Mouse (Mus musculus) forebrain, embryonic 12.5 days (tissue): ENCODE results near the gene Spns2. TPM values are rescaled to one million over a fixed set of nuclear protein-coding genes. Genes with fewer than 3 reads are reported as not detected.

ENCODE experiments used
- ATAC-seq: fragments of 200-750 bp; cut with Nextera tagmentation; 2 replicates; pipeline ENCODE4 v1.8.0; 2017; ENCODE audit warnings: moderate TSS enrichment; ENCODE audit not compliant: low FRiP score
- H3K27ac ChIP-seq: fragments of 300-500 bp; sonication (generic); 2 replicates; pipeline ENCODE4 v1.5.1; 2016; ENCODE audit warnings: mild to moderate bottlenecking
- H3K27me3 ChIP-seq: fragments of 300-500 bp; sonication (generic); 2 replicates; pipeline ENCODE4 v1.6.1; 2016; ENCODE audit warnings: mild to moderate bottlenecking
- H3K36me3 ChIP-seq: fragments of 300-500 bp; sonication (generic); replicated peaks from 2 replicates; pipeline ENCODE4 v1.6.1; 2016; ENCODE audit warnings: mild to moderate bottlenecking
- H3K4me1 ChIP-seq: fragments of 300-500 bp; sonication (generic); 2 replicates; pipeline ENCODE4 v1.6.1; 2016
- H3K4me2 ChIP-seq: fragments of 300-500 bp; sonication (generic); 2 replicates; pipeline ENCODE4 v1.6.1; 2016; ENCODE audit warnings: mild to moderate bottlenecking, moderate library complexity
- H3K4me3 ChIP-seq: fragments of 300-500 bp; sonication (generic); replicated peaks from 2 replicates; pipeline ENCODE4 v1.5.1; 2016; ENCODE audit warnings: mild to moderate bottlenecking
- H3K9ac ChIP-seq: fragments of 300-500 bp; sonication (generic); 2 replicates; pipeline ENCODE4 v1.6.1; 2016; ENCODE audit warnings: mild to moderate bottlenecking
- H3K9me3 ChIP-seq: fragments of 300-500 bp; sonication (generic); 2 replicates; pipeline ENCODE4 v1.6.1; 2016
- WGBS: fragments of 180-500 bp; shearing (Covaris S2); methylation state at CpG from one replicate; pipeline ENCODE4 v1.1.7; 2016; 5-methylcytosine and 5-hydroxymethylcytosine counted together
- polyA plus RNA-seq: library from polyadenylated mRNA; unstranded; fragments of >200 nt; fragmentation: Nextera tagmentation; extraction: Ambion mirVana; gene quantifications from 2 replicates; pipeline ENCODE4 v1.2.1, GENCODE M21; 2016

Gene Spns2
- polyA plus RNA-seq, 1 experiment from 2014 or later: 5.4 TPM

DNA sequence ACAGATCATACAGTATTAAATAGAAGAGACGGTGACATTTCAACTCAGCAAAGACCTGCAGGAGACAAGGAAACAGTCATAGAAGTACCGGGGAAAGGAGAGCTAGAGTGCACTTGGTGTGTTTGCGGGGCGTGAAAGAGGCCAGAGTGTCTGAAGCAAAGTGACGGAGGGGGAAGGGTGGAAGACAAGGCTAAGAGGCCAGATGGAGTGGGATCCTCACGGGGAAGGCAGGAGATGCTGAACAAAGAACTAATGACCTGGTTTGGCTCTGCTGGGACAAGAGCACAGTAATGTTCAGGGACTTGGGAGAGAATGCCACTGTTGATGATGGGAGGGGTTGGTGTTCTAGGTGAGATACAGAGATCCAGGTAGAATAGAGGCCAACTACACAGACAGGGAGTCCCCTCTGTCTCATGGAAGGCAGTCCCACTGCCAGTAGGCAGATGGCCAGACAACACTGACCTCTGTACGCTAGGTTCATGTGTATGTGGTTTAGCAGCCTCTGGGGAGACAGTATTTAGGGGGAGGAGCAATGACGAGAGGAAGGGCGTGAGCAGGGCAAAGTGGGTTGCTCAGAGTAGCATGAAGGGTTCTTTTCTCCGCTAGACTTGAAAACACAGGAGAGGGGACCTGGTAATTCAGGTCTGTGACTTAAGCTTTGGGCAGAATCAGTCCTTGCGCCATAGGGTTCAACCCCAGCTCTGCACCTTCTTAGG lies 23.6 kb downstream of the Spns2 start:
- H3K4me1 ChIP-seq: peaks cover 21% of the 10 kb centered on the region
- no peak overlapping the region for H3K4me3 ChIP-seq
- no peak overlapping the region for H3K27ac ChIP-seq
- H3K36me3 ChIP-seq: no peaks in the 10 kb centered on the region
- H3K9me3 ChIP-seq: no peaks in the 10 kb centered on the region
- no peak overlapping the region for H3K4me2 ChIP-seq
- ATAC-seq: no peak
- H3K27me3 ChIP-seq: no peaks in the 10 kb centered on the region
- 81% methylated on average over 11 of the region's 11 CpGs for WGBS
- no peak overlapping the region for H3K9ac ChIP-seq

- no peaks in the 10 kb centered on the region for H3K9me3 ChIP-seq
- H3K4me3 ChIP-seq: no peak overlapping the region
- no peaks in the 10 kb centered on the region for H3K36me3 ChIP-seq
- H3K4me2 ChIP-seq: no peak overlapping the region
- 0 out of 2 replicates have a peak overlapping the region, but pooled peaks have one; percentile 4 for H3K9ac ChIP-seq
- peaks cover 21% of the 10 kb centered on the region for H3K4me1 ChIP-seq
- no peaks in the 10 kb centered on the region for H3K27me3 ChIP-seq
- H3K27ac ChIP-seq: 0 out of 2 replicates have a peak overlapping the region, but pooled peaks have one; percentile 42
- 37% methylated on average over 3 of the region's 3 CpGs for WGBS
- ATAC-seq: no peak
Measured at GRCm38 (mm10) chr11:72464821-72465220, 24.9 kb downstream of the Spns2 start.

GRCm38 (mm10) chr11:72461500-72461981 lies 28.2 kb downstream of the Spns2 start:
- Histone ChIP-seq H3K4me2 (no peak overlapping the region), H3K9ac (no peak overlapping the region), H3K36me3 (peaks cover 6% of the 10 kb centered on the region), H3K4me1 (peaks cover 11% of the 10 kb centered on the region), H3K27me3 (no peaks in the 10 kb centered on the region), H3K9me3 (no peaks in the 10 kb centered on the region), H3K4me3 (no peak overlapping the region), H3K27ac (no peak overlapping the region)
- WGBS: 67% methylated on average over 5 of the region's 5 CpGs
- no peak for ATAC-seq

GRCm38 (mm10) chr11:72458502-72458901 lies 31.2 kb downstream of the Spns2 start:
- Histone ChIP-seq H3K9me3 (no peaks in the 10 kb centered on the region), H3K27ac (no peak overlapping the region), H3K4me2 (no peak overlapping the region), H3K27me3 (no peaks in the 10 kb centered on the region), H3K36me3 (peaks cover 16% of the 10 kb centered on the region), H3K9ac (no peak overlapping the region), H3K4me3 (no peak overlapping the region), H3K4me1 (peaks cover 5% of the 10 kb centered on the region)
- no peak for ATAC-seq
- WGBS: 80% methylated on average over 3 of the region's 3 CpGs

DNA sequence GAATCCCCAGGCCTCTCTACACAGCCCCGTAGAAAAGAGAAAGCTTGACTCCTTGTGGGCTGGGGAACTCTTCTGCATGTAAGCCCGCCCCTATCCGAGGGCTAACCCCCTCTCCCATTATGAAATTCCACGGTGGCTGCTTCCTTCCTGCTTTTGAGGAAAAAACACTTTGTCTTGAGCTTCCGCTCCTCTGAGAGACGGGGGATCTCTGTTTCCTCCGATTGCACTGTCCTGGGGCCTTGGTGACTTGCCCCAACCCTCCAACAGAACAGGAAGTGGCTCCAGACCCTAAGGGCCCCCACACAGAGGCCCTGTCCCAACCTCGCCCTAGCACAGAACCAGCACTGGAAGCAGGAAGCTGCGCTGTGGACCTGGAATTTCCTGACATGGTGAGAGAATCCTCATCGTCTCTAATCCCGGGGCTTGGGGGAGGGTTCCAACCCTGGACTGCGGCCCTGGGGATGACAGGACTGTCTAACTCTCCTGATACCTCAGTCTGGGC lies 31.7 kb downstream of the Spns2 start:
- Histone ChIP-seq H3K36me3 (peaks cover 20% of the 10 kb centered on the region), H3K4me3 (no peak overlapping the region), H3K4me2 (no peak overlapping the region), H3K9me3 (no peaks in the 10 kb centered on the region), H3K27me3 (no peaks in the 10 kb centered on the region), H3K27ac (no peak overlapping the region), H3K4me1 (peaks cover 5% of the 10 kb centered on the region), H3K9ac (no peak overlapping the region)
- 78% methylated on average over 12 of the region's 12 CpGs for WGBS
- no peak for ATAC-seq

DNA sequence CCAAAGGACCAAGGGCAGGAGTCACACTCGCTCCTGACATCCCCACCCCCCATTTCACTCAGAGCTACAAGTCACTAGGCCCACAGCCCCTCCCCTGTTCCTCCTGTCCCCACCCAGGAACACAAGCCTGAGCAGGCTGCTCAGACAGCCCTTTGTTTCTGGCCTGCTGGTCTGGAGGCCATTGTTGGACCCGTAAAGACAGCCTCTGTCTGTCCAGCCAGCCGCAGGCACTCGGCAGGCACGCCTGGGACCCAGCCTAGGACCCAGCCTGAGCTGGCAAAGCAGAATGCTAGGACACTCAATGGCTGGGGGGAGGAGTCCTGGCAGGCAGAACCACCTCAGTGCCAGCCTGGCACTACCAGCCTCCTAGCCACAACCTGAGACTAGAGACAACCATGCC lies 34.0 kb downstream of the Spns2 start:
- Histone ChIP-seq H3K27ac (no peak overlapping the region), H3K4me1 (peaks cover 5% of the 10 kb centered on the region)
- WGBS: 18% methylated on average over 4 of the region's 5 CpGs

GRCm38 (mm10) chr11:72453105-72453953 lies 36.4 kb downstream of the Spns2 start:
- 65% methylated on average over 15 of the region's 15 CpGs for WGBS
- H3K27ac ChIP-seq: no peak overlapping the region
- no peak overlapping the region for H3K9ac ChIP-seq
- H3K4me2 ChIP-seq: no peak overlapping the region
- no peak for ATAC-seq
- peaks cover 5% of the 10 kb centered on the region for H3K4me1 ChIP-seq
- peaks cover 67% of the 10 kb centered on the region for H3K36me3 ChIP-seq
- no peaks in the 10 kb centered on the region for H3K27me3 ChIP-seq
- no peak overlapping the region for H3K4me3 ChIP-seq
- no peaks in the 10 kb centered on the region for H3K9me3 ChIP-seq

More for the DNA sequence above, 34.0 kb downstream of the Spns2 start:
- peaks cover 43% of the 10 kb centered on the region for H3K36me3 ChIP-seq
- no peak overlapping the region for H3K9ac ChIP-seq
- H3K4me3 ChIP-seq: no peak overlapping the region
- peak; percentile 53; the same call in 1 of the 2 replicates for ATAC-seq
- no peak overlapping the region for H3K4me2 ChIP-seq
- no peaks in the 10 kb centered on the region for H3K27me3 ChIP-seq
- H3K9me3 ChIP-seq: no peaks in the 10 kb centered on the region

DNA sequence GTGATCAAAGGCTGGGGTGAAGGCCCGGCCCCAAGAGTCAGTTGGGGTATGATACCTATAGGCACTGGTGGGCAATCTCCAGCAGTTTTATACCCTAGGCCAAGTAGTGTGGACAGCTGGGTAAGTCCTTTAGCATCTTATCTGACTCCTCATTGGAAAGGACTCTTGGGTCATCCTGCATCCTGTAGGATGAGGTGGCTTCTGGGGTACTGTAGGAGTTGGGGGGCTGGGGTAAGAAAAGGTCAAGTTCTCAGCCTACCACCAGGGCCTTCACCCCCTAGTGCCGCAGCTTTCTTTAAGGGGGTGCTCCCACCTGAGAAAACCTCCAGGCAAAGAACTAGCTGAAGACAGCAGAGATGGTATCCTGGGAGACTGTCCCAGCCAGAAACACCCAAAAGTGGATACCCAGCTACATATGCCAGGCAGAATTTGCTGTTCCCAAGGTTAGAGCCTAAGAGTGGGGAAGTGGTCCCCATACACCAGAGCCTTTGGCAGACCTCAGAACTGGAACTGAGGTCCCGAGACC lies 37.5 kb downstream of the Spns2 start:
- no peaks in the 10 kb centered on the region for H3K9me3 ChIP-seq
- no peak overlapping the region for H3K4me3 ChIP-seq
- H3K36me3 ChIP-seq: peaks cover 78% of the 10 kb centered on the region
- H3K27me3 ChIP-seq: no peaks in the 10 kb centered on the region
- H3K4me1 ChIP-seq: peaks cover 5% of the 10 kb centered on the region
- no peak overlapping the region for H3K27ac ChIP-seq
- no peak overlapping the region for H3K9ac ChIP-seq
- 91% methylated on average over 3 of the region's 3 CpGs for WGBS
- H3K4me2 ChIP-seq: no peak overlapping the region
- no peak for ATAC-seq

GRCm38 (mm10) chr11:72447475-72447874 lies 42.2 kb downstream of the Spns2 start:
- no peaks in the 10 kb centered on the region for H3K27me3 ChIP-seq
- WGBS: 90% methylated on average over 8 of the region's 8 CpGs

DNA sequence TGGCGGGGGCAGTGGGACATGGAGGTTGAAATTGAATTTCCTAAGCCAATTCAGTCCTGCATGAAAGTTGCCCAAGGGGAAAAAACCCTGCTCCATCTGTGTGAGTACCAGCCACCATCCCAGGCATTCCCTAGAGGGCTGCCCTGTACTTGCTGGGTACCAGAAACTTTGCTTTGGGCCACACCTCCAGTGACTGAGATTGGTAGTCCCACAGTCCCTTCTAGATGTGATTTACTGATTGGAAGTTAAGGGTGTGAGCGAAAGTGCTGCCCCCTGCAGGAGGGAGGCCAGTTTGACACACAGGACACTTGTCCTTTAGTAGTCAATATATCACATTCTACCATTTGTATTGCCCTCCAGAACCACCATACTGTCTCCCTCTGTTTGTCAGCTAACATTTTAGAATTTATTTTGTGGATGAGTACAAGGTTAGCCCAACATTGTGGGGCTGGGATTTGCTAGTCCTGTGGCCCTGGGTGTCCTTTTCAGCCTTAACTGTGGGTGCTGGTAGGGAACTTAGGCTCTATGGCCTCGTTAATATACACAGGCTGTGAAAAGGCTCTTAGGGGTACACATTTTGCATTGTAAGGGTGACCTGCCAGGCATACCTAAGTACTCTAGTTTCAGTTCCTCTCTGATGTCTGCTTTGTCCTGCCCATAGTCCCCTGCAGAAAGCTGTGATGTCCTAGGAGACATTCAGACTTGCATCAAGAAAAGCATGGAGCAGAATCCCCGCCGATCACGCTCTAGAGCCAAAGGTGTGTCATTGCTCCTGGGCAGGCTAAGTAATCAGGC lies 43.2 kb downstream of the Spns2 start:
- Histone ChIP-seq H3K4me1 (peaks cover 12% of the 10 kb centered on the region), H3K9ac (no peak overlapping the region), H3K9me3 (no peaks in the 10 kb centered on the region), H3K27me3 (no peaks in the 10 kb centered on the region), H3K36me3 (peaks cover 93% of the 10 kb centered on the region), H3K4me2 (no peak overlapping the region), H3K27ac (no peak overlapping the region), H3K4me3 (no peak overlapping the region)
- ATAC-seq: no peak
- 86% methylated on average over 6 of the region's 6 CpGs for WGBS

More at GRCm38 (mm10) chr11:72447475-72447874, 42.2 kb downstream of the Spns2 start:
- no peak overlapping the region for H3K4me2 ChIP-seq
- H3K4me3 ChIP-seq: no peak overlapping the region
- no peak for ATAC-seq
- H3K36me3 ChIP-seq: peaks cover 100% of the 10 kb centered on the region
- no peaks in the 10 kb centered on the region for H3K9me3 ChIP-seq
- no peak overlapping the region for H3K27ac ChIP-seq
- peaks cover 2% of the 10 kb centered on the region for H3K4me1 ChIP-seq
- no peak overlapping the region for H3K9ac ChIP-seq

GRCm38 (mm10) chr11:72440965-72441664 lies 48.6 kb downstream of the Spns2 start, which contains the start of gene Mybbp1a:
Gene Mybbp1a (plus strand): TSS chr11:72441355.
- Histone ChIP-seq H3K36me3 (peaks cover 39% of the 10 kb centered on the region), H3K27me3 (no peaks in the 10 kb centered on the region), H3K4me1 (peaks cover 12% of the 10 kb centered on the region), H3K4me2 (peak within 1 kb of the TSS; percentile 92), H3K4me3 (peak within 1 kb of the TSS; percentile 83), H3K9ac (peak within 1 kb of the TSS; percentile 80), H3K27ac (peak within 1 kb of the TSS; percentile 93), H3K9me3 (no peaks in the 10 kb centered on the region)
- ATAC-seq: peak; percentile 95
- WGBS: under 1% methylated on average over 46 of the region's 46 CpGs
